Mouse (Mus musculus) embryonic facial prominence, embryonic 13.5 days (tissue): Measurements from ENCODE around the gene Tnfrsf13b. TPM values are rescaled to one million over a fixed set of nuclear protein-coding genes. Genes with fewer than 3 reads are reported as not detected.

Experiments used
- polyA plus RNA-seq: library from polyadenylated mRNA; unstranded; fragments of >200 nt; fragmentation: Nextera tagmentation; extraction: Ambion mirVana; gene quantifications from 2 replicates; pipeline ENCODE4 v1.2.1, GENCODE M21; 2015

Tnfrsf13b gene
- polyA plus RNA-seq, 1 experiment from 2014 or later, result 2.1 TPM

Other genes with a start within 250 kb of the Tnfrsf13b start
- 59.5 and 61.9 TPM in 2 replicates for gene Tmem11, start 247.5 kb upstream of the Tnfrsf13b start, polyA plus RNA-seq
- gene Natd1, start 212.0 kb upstream of the Tnfrsf13b start, polyA plus RNA-seq, result 20.0 and 20.2 TPM in 2 replicates
- gene Map2k3, start 194.7 kb upstream of the Tnfrsf13b start, polyA plus RNA-seq, result 92.1 and 92.2 TPM in 2 replicates
- gene Kcnj12, start 104.2 kb upstream of the Tnfrsf13b start, polyA plus RNA-seq, result 0.20 and 0.21 TPM in 2 replicates
- 146 and 156 TPM in 2 replicates for gene Usp22, start 48.3 kb downstream of the Tnfrsf13b start, polyA plus RNA-seq
- gene Aldh3a1, start 80.8 kb downstream of the Tnfrsf13b start, polyA plus RNA-seq, result 0.89 and 2.1 TPM in 2 replicates
- 24.7 and 25.9 TPM in 2 replicates for gene Aldh3a2, start 140.7 kb downstream of the Tnfrsf13b start, polyA plus RNA-seq
- gene Slc47a2, start 216.1 kb downstream of the Tnfrsf13b start, polyA plus RNA-seq, result not detected in 2 replicates